Comparison of ENCODE assay signal across 16 mouse cellular contexts in genomic region chr17:11885601-11886000, GRCm38 (mm10).
"Had no signal": no experiment of that assay in that cellular context is flagged by ENCODE, and none has a peak within 500 bp of the region (broad histone marks: within the 10 kb centered on the region; RNA-seq: fewer than 3 reads in every experiment).

No protein-coding gene starts in this region.

- H3K9me3 ChIP-seq: lung, embryonic 15.5 days; midbrain, embryonic 13.5 days; midbrain, embryonic 15.5 days; neural tube, embryonic 12.5 days; stomach, embryonic 15.5 days had no signal

- H3K36me3 ChIP-seq: lung, embryonic 15.5 days; midbrain, embryonic 13.5 days; midbrain, embryonic 15.5 days; neural tube, embryonic 12.5 days; stomach, embryonic 15.5 days had no signal

- H3K27me3 ChIP-seq: lung, embryonic 15.5 days; megakaryocyte, embryonic 14.5 days; midbrain, embryonic 13.5 days; midbrain, embryonic 15.5 days; neural tube, embryonic 12.5 days; stomach, embryonic 15.5 days had no signal

- ATAC-seq: lung, postnatal 0 days; midbrain, embryonic 13.5 days; midbrain, embryonic 15.5 days had no signal

- H3K27ac ChIP-seq: lung, embryonic 15.5 days; macrophage; midbrain, embryonic 13.5 days; midbrain, embryonic 15.5 days; neural tube, embryonic 12.5 days; stomach, embryonic 15.5 days; stomach, postnatal 0 days had no signal

- H3K4me1 ChIP-seq: lung, embryonic 15.5 days; megakaryocyte, embryonic 14.5 days; midbrain, embryonic 13.5 days; midbrain, embryonic 15.5 days; neural tube, embryonic 12.5 days; stomach, embryonic 15.5 days had no signal

- H3K4me3 ChIP-seq: lung, embryonic 15.5 days; megakaryocyte, embryonic 14.5 days; midbrain, embryonic 13.5 days; midbrain, embryonic 15.5 days; neural tube, embryonic 12.5 days; stomach, embryonic 15.5 days had no signal

- DNase-seq: lung, adult 2 months; lung, postnatal 14 days; lung, postnatal 36 days; right cerebral cortex, postnatal 14 days; thymus, adult 2 months; thymus, postnatal 25 days; thymus, postnatal 4 days had no signal
